Mouse (Mus musculus): ENCODE measurements around the gene Polr2l. TPM values are rescaled to one million over a fixed set of nuclear protein-coding genes. Genes with fewer than 3 reads are reported as not detected.

Gene Polr2l
- polyA plus RNA-seq, 1 experiment from 2014 or later = 63.4 TPM

DNA sequence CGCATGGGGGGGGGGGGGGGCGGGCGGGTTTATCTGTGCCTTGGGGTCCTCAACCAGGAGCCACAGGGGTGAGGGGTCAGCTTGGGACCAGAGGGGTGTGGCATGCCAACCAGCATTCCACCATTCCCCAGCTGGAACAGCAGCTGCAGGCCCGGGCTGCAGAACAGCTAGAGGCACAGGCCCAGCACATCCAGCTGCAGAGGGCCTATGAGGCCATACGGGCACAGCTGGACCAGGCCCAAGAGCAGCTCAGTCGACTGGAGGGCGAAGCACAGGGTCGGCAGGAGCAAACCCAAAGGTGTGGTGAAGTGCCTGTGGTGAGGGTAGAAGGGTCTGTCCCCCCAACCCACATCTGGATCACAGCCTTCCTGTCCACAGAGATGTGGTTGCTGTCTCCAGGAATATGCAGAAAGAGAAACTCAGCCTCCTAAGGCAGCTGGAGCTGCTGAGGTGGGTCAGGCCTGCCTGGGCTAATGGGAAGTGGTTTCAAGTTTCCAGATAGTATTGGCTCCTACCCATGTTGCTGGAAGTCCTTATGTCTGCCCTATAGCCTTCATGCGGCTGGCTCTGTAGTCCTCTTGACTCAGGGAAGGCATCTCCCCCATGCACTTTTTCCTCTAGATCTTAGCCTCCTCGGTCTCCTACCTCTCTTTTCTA, 9.4 kb downstream of the Polr2l start:
- Histone ChIP-seq H3K36me3 (peaks cover 15% of the 10 kb centered on the region), H3K4me1 (peaks cover 66% of the 10 kb centered on the region), H3K27ac (peak overlapping the region; percentile 39; the same call in 1 of the 2 replicates), H3K9ac (peak overlapping the region; percentile 61; the same call in 1 of the 2 replicates), H3K9me3 (no peaks in the 10 kb centered on the region), H3K4me2 (replicated peaks) (peak overlapping the region; percentile 60), H3K4me3 (peak overlapping the region; percentile 33; the same call in 1 of the 2 replicates), H3K27me3 (peaks cover 59% of the 10 kb centered on the region)
- WGBS = 17% methylated on average over 10 of the region's 10 CpGs
- no peak for ATAC-seq (ENCODE audit: low FRiP score, low read depth)

DNA sequence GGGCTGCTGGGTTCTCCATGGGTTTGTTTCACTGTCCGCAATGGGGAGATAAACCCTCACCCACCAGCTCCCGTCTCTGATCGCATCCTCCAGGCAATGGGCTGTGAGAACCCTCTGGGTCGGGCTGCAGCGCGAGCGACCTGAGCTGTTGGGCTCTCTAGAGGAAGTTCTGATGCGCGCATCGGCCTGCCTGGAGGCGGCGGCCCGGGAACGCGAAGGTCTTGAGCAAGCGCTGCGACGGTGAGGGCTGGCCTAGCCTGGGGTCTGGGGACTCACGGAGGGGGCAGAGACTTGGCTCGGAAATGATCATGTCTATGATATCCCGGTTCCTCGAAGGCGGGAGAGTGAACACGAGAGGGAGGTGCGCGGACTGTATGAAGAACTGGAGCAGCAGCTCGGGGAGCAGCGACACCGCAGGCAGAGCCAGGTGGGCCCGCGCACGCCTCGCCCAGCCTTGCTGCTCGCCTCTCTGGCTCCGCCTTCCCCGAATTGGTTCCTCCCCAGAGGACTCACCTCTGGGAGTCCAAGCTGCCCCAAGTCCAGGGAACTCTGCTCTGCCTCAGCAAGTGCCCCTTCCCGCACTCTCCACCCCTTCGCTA, 10.2 kb downstream of the Polr2l start:
- H3K4me3 ChIP-seq = peak overlapping the region; percentile 33
- H3K27ac ChIP-seq = no peak overlapping the region
- peaks cover 65% of the 10 kb centered on the region for H3K4me1 ChIP-seq
- H3K36me3 ChIP-seq = peaks cover 7% of the 10 kb centered on the region
- no peaks in the 10 kb centered on the region for H3K9me3 ChIP-seq
- ATAC-seq (ENCODE audit: low FRiP score, low read depth) = no peak
- 3% methylated on average over 38 of the region's 38 CpGs for WGBS
- peak overlapping the region; percentile 60 for H3K4me2 ChIP-seq (replicated peaks)
- peak overlapping the region; percentile 61 for H3K9ac ChIP-seq
- peaks cover 67% of the 10 kb centered on the region for H3K27me3 ChIP-seq

DNA sequence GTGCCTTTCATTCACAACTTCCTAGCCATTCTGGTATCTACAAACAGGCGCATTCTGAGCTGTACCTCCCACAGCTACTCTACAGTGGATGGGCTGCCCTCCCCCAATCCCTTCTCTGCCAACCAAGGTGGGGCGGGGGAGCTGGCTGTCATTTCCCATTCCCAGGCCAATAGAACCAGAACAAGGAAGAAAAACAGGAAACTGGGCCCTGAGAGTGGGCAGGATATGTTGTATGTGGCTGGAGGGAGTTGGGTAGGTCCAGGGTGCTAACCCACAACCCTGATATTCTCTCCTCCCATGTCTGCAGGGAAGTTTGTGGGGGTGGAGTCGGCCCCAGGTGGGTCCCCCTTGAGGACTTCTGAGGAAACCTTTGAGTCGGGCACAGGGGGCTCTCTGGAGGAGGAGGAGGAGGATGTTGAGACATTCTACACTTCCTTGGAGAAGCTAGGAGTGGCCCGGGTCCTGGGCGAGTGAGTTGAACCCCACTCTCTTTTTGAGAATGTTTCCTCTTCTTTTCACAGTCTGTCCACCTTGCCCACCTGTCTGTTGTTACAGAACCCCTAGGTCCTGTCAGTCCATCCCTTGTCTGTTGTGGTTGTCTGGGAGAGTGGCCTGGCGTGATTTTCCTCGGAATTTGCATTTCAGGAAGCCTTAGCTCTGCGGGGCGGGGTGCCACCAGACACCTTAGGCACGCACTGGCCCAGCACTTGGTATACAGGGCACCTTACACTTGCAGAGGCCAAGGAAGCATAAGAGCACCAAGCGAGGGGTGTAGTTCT, 10.9 kb downstream of the Polr2l start:
- Histone ChIP-seq H3K4me3 (peak overlapping the region; percentile 33), H3K36me3 (peaks cover under 1% of the 10 kb centered on the region; the same call in 1 of the 2 replicates), H3K27ac (no peak overlapping the region), H3K27me3 (peaks cover 74% of the 10 kb centered on the region), H3K9ac (no peak overlapping the region), H3K9me3 (no peaks in the 10 kb centered on the region), H3K4me2 (replicated peaks) (peak overlapping the region; percentile 60), H3K4me1 (peaks cover 59% of the 10 kb centered on the region)
- ATAC-seq (ENCODE audit: low FRiP score, low read depth) = no peak
- WGBS = 28% methylated on average over 12 of the region's 12 CpGs

DNA sequence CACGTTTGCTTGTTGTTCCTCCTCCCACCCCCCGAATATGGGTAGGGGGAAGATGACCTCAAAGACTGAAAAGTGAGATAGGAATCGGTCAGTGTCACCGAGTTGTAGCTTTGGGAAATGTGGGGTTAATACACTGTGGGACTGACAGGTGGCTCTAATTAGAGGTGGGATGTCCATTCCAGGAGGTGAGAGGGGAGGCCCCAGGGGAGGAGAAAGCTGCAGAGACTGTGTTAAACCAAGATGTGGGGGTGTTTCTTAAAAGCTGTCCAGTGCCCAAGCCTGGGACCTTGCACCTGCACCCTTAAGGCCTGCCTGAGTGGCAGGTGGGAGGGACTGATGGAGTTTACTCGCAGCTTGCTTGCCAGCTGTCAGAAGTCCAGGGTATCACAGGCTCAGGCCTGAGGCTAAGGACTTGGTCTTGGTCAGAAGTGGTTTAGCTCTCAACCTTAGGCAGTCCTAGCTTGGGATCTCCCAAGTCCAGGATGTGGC, 12.6 kb downstream of the Polr2l start:
- H3K36me3 ChIP-seq = peaks cover 4% of the 10 kb centered on the region; the same call in 1 of the 2 replicates
- H3K9ac ChIP-seq = peak overlapping the region; percentile 63
- no peaks in the 10 kb centered on the region for H3K9me3 ChIP-seq
- peaks cover 45% of the 10 kb centered on the region for H3K4me1 ChIP-seq
- H3K4me3 ChIP-seq = peak overlapping the region; percentile 43
- peaks cover 79% of the 10 kb centered on the region for H3K27me3 ChIP-seq
- H3K27ac ChIP-seq = no peak overlapping the region
- H3K4me2 ChIP-seq (replicated peaks) = peak overlapping the region; percentile 71
- 9% methylated on average over 5 of the region's 5 CpGs for WGBS
- no peak for ATAC-seq (ENCODE audit: low FRiP score, low read depth)

GRCm38 (mm10) chr7:141461521-141462332, 13.2 kb downstream of the Polr2l start:
- H3K4me2 ChIP-seq (replicated peaks) = peak overlapping the region; percentile 71
- peak overlapping the region; percentile 43 for H3K4me3 ChIP-seq
- no peaks in the 10 kb centered on the region for H3K9me3 ChIP-seq
- H3K27me3 ChIP-seq = peaks cover 79% of the 10 kb centered on the region
- WGBS = 2% methylated on average over 59 of the region's 59 CpGs
- H3K9ac ChIP-seq = peak overlapping the region; percentile 63
- no peak for ATAC-seq (ENCODE audit: low FRiP score, low read depth)
- no peak overlapping the region for H3K27ac ChIP-seq
- peaks cover 40% of the 10 kb centered on the region for H3K4me1 ChIP-seq
- peaks cover 4% of the 10 kb centered on the region; the same call in 1 of the 2 replicates for H3K36me3 ChIP-seq

- Histone ChIP-seq H3K27ac (no peak within 1 kb of the TSS), H3K4me1 (peaks cover 39% of the 10 kb centered on the region), H3K4me3 (peak within 1 kb of the TSS; percentile 43), H3K9me3 (no peaks in the 10 kb centered on the region), H3K4me2 (replicated peaks) (peak within 1 kb of the TSS; percentile 71), H3K9ac (peak within 1 kb of the TSS; percentile 63), H3K27me3 (peaks cover 74% of the 10 kb centered on the region), H3K36me3 (peaks cover 4% of the 10 kb centered on the region; the same call in 1 of the 2 replicates)
- WGBS = 69% methylated on average over 15 of the region's 15 CpGs
- ATAC-seq (ENCODE audit: low FRiP score, low read depth) = no peak
These were observed 14.4 kb downstream of the Polr2l start, which contains the start of gene Cracr2b for GRCm38 (mm10) chr7:141460391-141461113. TSS of gene Cracr2b (plus strand) at chr7:141461094.

DNA sequence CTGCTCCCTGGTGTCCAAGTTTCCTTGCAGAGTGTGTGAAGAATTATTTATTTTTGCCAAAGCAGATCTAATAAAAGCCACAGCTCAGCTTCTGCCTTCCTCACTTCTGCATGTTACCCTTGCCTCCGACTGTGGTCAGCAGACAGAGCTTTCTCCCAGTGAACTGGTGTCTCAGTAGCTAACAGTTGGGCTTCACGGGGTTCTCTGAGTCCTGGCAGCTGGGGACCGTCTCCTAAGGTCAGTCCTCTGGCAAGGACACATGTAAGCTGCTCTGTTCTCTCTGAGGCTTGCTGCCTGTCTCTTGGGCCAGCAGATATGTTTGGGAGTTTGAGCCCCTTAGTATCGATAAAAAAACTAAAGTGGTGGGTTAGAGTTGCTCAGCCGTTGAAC, 14.9 kb downstream of the Polr2l start:
- H3K4me1 ChIP-seq = peaks cover 35% of the 10 kb centered on the region
- no peaks in the 10 kb centered on the region for H3K9me3 ChIP-seq
- H3K27me3 ChIP-seq = peaks cover 69% of the 10 kb centered on the region
- ATAC-seq (ENCODE audit: low FRiP score, low read depth) = no peak
- H3K27ac ChIP-seq = no peak overlapping the region
- peaks cover 4% of the 10 kb centered on the region; the same call in 1 of the 2 replicates for H3K36me3 ChIP-seq
- H3K4me2 ChIP-seq (replicated peaks) = no peak overlapping the region
- H3K9ac ChIP-seq = no peak overlapping the region
- no peak overlapping the region for H3K4me3 ChIP-seq
- WGBS = 67% methylated on average over 5 of the region's 5 CpGs

DNA sequence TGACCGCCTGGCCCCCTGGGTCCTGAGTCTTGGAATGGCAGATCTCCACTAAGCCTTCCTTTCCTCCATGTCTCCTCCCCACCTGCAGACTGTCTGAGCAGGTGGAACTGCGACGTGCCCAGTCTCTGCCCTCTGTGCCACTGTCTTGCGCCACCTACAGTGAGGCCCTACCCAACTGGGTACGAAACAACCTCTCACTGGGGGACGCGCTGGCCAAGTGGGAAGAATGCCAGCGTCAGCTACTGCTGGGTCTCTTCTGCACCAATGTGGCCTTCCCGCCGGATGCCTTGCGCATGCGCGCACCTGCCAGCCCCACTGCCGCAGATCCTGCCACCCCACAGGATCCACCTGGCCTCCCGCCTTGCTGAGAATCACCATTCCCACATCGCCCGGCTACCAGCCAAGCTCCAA, 15.6 kb downstream of the Polr2l start:
- H3K4me1 ChIP-seq = peaks cover 28% of the 10 kb centered on the region
- H3K27me3 ChIP-seq = peaks cover 62% of the 10 kb centered on the region
- no peak overlapping the region for H3K9ac ChIP-seq
- 87% methylated on average over 17 of the region's 17 CpGs for WGBS
- no peak overlapping the region for H3K4me2 ChIP-seq (replicated peaks)
- H3K9me3 ChIP-seq = no peaks in the 10 kb centered on the region
- ATAC-seq (ENCODE audit: low FRiP score, low read depth) = no peak
- H3K36me3 ChIP-seq = peaks cover 4% of the 10 kb centered on the region; the same call in 1 of the 2 replicates
- no peak overlapping the region for H3K27ac ChIP-seq
- no peak overlapping the region for H3K4me3 ChIP-seq

DNA sequence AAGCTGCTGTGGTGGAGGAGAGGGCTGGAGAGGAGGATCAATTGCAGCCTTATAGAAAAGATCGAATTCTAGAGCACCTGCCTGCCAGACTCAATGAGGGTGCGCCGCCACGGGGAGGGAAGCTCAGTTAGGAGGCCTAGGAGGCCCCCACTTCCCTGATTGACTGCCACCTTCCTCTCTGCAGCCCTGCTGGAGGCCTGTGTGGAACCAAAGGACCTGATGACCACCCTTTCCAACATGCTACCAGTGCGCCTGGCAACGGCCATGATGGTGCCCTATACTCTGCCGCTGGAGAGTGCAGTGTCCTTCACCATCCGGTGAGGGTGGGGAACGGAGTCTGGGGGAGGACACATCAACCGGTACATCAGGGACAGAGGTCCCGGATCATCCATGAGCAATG, 16.3 kb downstream of the Polr2l start:
- H3K9me3 ChIP-seq = no peaks in the 10 kb centered on the region
- no peak overlapping the region for H3K9ac ChIP-seq
- H3K36me3 ChIP-seq = peaks cover 4% of the 10 kb centered on the region; the same call in 1 of the 2 replicates
- no peak overlapping the region for H3K4me2 ChIP-seq (replicated peaks)
- no peak overlapping the region for H3K4me3 ChIP-seq
- no peak overlapping the region for H3K27ac ChIP-seq
- H3K27me3 ChIP-seq = peaks cover 55% of the 10 kb centered on the region
- peaks cover 22% of the 10 kb centered on the region for H3K4me1 ChIP-seq
- no peak for ATAC-seq (ENCODE audit: low FRiP score, low read depth)
- WGBS = 88% methylated on average over 11 of the region's 11 CpGs

- Histone ChIP-seq H3K9me3 (no peaks in the 10 kb centered on the region), H3K4me2 (replicated peaks) (no peak overlapping the region), H3K27me3 (peaks cover 50% of the 10 kb centered on the region), H3K4me1 (peaks cover 22% of the 10 kb centered on the region), H3K36me3 (peaks cover 4% of the 10 kb centered on the region; the same call in 1 of the 2 replicates), H3K27ac (no peak overlapping the region), H3K9ac (no peak overlapping the region), H3K4me3 (no peak overlapping the region)
- ATAC-seq (ENCODE audit: low FRiP score, low read depth) = no peak
- 74% methylated on average over 15 of the region's 15 CpGs for WGBS
These were observed 16.8 kb downstream of the Polr2l start for GRCm38 (mm10) chr7:141457986-141458660.
